Comparison of ENCODE assay signal across 17 mouse cellular contexts in genomic region chr16:87777373-87777772, GRCm38 (mm10).
DNase-seq lines count a peak whose midpoint lies in the region; ATAC-seq lines count a peak whose summit lies in the region.
"Had no signal": no experiment of that assay in that cellular context is flagged by ENCODE, and none has a peak within 500 bp of the region (broad histone marks: within the 10 kb centered on the region; RNA-seq: fewer than 3 reads in every experiment).

No protein-coding gene starts in this region.

- peak; percentile 27 for DNase-seq in thymus, postnatal 14 days
- DNase-seq in thymus, postnatal 4 days: no peak
- DNase-seq in CD8-positive naive resting alpha-beta T cell, adult 2 months (ENCODE audit: low read depth in 2 of 2, low spot score in 2 of 2): peak; percentile 15 to 35
- DNase-seq in layer of hippocampus, postnatal 14 days (ENCODE audit: low spot score in 2 of 2): no peak
- DNase-seq in retina, embryonic 14.5 days (ENCODE audit: low spot score): no peak
- DNase-seq: adrenal gland, adult 8-10 months; adrenal gland, postnatal 36 days; cerebellum, adult 2 months; cerebellum, postnatal 10 days; embryo, embryonic 11 days; gastrocnemius, postnatal 36 days; heart, adult 18-20 months; heart, postnatal 10 days; heart, postnatal 4 days had no signal

- ATAC-seq in megakaryocyte, adult 5-6 weeks (ENCODE audit: poor library complexity, severe bottlenecking): 0 out of 2 replicates have a peak, but pooled peaks have one; percentile 27
- ATAC-seq: forebrain, embryonic 14.5 days; hindbrain, embryonic 16.5 days had no signal

Comparison
In these comparisons a context has a peak if more than half of its experiments do, and no peak if none do; other contexts are left out.
1. DNase-seq: peak in thymus, postnatal 14 days (single experiment) and CD8-positive naive resting alpha-beta T cell, adult 2 months (2 of 2); none in thymus, postnatal 4 days (single experiment), layer of hippocampus, postnatal 14 days (0 of 2) and retina, embryonic 14.5 days (single experiment).